Mouse (Mus musculus) cortical plate, adult 2 months (tissue): ENCODE data around the gene Dcaf1.

ENCODE experiments used
- CTCF ChIP-seq: fragments of 200-500 bp; IDR thresholded peaks from 2 replicates; pipeline ENCODE4 v1.5.1; 2011; ENCODE audit warnings: mild to moderate bottlenecking, control low read depth, low read length; ENCODE audit not compliant: insufficient read depth; ENCODE audit errors: extremely low read depth
- POLR2A ChIP-seq: fragments of 200-500 bp; IDR thresholded peaks from 2 replicates; pipeline ENCODE4 v1.6.1; 2011; ENCODE audit warnings: mild to moderate bottlenecking, low read length, control low read depth; ENCODE audit not compliant: insufficient read depth; ENCODE audit errors: extremely low read depth

GRCm38 (mm10) chr9:106908174-106908573, 86.5 kb downstream of the Dcaf1 start:
- TF ChIP-seq POLR2A, result no peak
- TF ChIP-seq CTCF, result no peak
